Mouse (Mus musculus): Measurements from ENCODE around the gene Mxi1.

The Mxi1 gene

GRCm38 (mm10) chr19:53310348-53310747 lies at the start of gene Mxi1:
TSS of gene Mxi1 (plus strand) at chr19:53310518.
- in situ Hi-C loops (cut with MboI, MseI) = loop anchor here (10.0 kb wide), 1 partner anchor 224 kb away; no protein-coding TSS in a partner anchor

DNA sequence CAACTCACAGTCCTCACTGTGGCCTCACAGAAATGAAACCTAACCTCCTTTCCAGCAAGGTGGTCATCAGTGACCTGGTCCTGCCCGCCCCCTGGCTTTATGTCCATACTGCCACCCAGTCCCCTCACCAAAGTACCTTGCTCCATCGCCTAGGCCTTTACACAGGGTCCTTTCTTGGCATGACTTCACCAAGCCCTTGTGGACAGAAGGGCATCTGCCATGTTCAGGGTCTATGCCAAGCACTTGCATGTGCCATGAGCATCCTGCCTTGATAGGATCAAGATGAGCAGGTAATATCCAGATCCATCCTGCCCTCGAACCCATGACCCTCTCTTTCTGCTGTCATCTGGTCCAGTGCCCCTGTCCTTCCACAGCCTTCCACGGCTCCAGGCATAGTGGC lies 49.5 kb upstream of the Mxi1 start:
- in situ Hi-C loops (cut with MboI, MseI) = no loop called here

GRCm38 (mm10) chr19:53262061-53262460 lies 48.3 kb upstream of the Mxi1 start:
- in situ Hi-C loops (cut with MboI, MseI) = no loop called here

DNA sequence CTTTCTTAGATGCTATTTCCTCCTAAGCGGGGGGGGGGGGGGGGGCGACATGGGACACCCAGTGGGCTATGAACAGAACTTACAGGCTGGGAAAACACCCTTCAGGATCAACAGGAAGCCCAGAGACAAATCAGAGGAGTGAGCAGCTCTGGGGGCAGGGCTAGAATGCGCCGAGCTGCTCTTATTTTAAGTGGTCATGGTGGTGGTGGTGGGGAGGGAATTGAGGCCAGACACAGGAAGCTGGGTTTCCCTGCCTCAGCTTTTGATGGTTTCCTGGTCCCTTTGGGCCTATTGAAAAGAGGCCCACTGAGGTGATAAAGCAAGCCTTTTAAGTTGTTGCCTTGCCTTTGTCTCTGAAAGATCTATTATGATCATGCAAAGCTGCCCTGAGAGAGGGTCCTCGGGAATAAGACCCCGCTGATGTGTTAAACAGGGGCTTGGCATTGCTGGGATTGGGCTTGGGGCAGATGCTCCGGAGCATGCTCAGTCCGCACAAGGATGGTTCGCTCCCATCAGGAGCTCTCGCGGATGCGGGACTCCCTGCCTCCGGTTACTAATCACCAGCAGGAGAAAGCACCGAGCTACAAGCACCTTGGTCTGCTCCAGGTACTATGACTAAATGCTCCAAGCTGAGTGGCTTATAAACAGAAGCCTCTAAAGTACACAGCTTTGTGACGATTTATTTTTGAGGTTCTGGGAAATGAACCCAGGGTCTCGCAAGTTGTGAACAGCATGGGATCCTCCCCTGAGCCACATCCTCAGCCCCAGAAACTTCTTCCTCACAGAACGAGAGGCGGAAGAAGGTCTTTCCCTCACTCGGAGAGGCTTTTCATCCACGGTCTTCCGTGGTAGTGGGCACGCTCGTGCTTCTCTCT lies 46.2 kb upstream of the Mxi1 start:
- in situ Hi-C loops (cut with MboI, MseI) = no loop called here

DNA sequence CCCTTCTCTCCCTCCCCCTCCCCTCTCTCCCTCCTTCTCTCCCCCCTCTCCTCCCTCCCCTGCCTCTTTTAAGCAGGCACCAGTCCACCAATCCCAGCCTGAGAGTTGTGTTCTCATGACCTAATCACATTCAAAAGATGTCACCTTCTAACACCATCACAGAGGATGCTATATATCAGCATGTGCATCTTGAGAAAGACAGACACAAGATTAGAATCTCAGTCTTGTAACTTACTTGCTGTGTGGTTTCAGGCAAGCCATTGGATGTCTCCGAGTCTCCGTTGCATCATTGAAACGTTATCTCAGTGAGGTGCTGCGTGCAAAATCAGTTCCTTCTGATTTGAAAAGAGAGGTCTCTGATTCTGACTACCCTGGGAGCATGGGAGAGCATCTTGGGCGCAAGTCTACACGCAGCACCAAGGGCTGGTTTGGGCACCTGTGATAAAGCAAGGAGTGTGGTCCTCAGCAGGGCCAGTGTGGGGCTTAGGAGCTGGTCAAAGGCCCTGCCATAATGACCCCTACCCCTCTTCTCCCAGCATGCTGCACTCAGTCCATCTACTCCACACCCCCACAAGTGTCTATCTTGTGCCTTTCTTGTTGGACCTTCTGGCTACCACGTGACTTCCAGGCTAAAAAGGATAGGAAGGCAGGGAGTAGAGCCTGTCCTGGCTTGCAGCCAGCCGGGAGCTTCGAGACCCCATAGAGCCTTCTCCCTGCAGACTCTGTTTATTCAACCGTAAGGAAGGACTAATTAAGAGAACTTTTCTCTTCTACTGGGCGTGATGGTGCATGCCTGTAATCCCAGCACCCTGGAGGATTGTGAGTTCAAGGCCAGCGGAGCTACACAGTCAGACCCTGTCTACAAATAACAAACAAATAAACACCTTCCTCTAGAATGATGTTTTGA lies 45.2 kb upstream of the Mxi1 start:
- in situ Hi-C loops (cut with MboI, MseI) = no loop called here

DNA sequence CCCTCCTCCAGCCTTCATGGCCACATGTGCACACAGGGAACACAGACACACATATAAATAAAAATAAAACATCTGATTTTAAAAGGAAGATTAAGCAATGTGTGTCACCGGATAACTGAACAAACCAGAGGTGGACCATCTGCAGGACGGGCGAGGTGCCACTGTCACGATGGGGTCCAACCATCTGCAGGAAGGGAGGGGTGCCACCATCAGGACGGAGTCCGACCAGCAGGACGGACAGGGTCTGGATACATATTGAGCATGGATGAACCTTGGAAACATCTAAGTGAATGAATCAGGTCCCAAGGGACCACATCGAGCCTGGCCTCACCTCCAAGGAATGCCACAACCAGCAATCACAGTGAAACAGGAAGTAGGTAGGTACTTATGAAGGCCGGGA lies 43.0 kb upstream of the Mxi1 start:
- in situ Hi-C loops (cut with MboI, MseI) = no loop called here

- in situ Hi-C loops (cut with MboI, MseI) = loop anchor here (5.0 kb wide), 1 partner anchor 44 kb away; no protein-coding TSS in a partner anchor
These were observed 37.1 kb upstream of the Mxi1 start for GRCm38 (mm10) chr19:53273055-53273722.

- in situ Hi-C loops (cut with MboI, MseI) = loop anchor here (5.0 kb wide), 1 partner anchor 43 kb away; no protein-coding TSS in a partner anchor
These were observed 36.4 kb upstream of the Mxi1 start for GRCm38 (mm10) chr19:53273781-53274428.

GRCm38 (mm10) chr19:53275204-53275603 lies 35.1 kb upstream of the Mxi1 start:
- in situ Hi-C loops (cut with MboI, MseI) = no loop called here

- in situ Hi-C loops (cut with MboI, MseI) = no loop called here
These were observed 33.2 kb upstream of the Mxi1 start for GRCm38 (mm10) chr19:53276902-53277707.

DNA sequence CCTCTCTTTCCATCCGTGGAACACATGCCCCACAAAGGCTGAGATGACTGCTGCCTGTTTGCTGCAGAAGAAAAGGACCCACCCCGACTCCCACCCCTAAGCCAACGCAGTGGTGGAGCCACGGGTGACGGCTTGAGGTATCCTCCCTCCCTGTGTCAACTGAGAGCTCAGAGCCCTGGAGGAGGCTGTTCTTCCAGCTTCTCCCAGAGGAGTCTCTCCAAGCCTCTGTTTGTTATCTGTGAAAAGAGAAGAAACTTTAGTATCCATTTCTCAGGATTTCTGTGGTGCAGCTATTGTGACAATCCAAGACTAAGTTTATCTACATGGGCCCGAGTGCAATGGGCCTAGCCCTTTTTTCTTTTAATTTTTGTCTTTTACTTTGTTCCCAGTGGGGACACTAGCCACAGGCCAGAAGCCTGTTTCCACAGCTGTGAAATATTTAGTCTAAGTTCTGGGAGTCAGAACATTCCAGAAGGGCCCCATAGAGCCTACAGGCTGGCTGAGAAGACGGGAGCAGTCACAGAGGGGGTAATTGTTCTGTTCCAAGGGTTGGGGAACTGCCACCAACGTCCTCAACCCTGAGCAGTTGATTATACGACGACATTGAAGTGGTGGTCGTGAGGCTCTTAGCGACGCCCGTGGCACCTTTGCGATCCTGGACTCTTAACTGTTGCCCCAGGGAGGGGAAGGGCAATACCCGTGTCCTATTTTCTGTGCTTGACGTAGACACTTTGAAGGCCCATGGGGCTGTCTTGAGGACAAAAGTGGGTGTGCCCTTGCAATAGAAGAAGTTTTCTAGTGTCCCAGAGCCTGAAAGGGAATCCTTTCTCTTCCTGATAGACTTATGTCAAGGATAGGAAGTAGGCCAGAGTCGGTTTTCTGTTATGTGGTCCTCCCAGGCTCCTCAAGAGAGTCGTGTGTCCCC lies 31.6 kb upstream of the Mxi1 start:
- in situ Hi-C loops (cut with MboI, MseI) = no loop called here

DNA sequence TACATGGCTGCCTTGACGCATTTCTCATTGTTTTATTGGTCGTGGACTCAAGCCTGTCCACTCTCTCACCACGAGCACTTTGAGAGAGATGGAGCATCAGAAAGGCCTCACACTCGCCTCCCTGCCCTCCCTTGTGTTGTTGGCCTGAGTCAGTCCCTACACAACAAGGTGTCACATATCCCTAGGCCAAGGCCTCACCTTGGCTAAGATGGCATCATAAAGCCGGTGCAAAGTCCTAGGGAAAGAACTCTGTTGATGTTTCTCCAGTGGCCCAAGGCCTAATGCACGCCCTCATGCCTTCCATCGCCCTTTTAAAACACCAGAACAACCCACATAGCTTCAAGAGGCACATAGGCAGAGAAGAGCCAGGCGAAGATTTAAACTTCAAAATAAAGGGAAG lies 30.1 kb upstream of the Mxi1 start:
- in situ Hi-C loops (cut with MboI, MseI) = no loop called here

DNA sequence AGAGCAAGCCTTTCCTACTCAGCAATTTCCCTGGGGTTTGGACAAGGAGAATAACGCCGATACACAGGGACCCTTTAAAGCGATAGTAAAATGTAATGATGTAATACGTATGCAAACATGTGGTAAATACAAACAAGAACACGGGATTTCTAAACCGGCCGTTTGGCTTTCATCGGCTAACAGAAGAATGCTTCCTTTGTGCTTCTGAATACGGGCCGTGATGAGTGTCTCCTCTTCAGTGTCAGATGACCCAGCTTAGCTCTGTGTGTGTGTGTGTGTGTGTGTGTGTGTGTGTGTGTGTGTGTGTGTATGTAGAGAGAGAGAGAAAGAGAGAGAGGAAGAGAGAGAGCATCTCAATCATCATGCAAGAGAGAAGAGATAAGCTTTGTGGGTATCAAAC lies 27.7 kb upstream of the Mxi1 start:
- in situ Hi-C loops (cut with MboI, MseI) = no loop called here

- in situ Hi-C loops (cut with MboI, MseI) = no loop called here
These were observed 26.6 kb upstream of the Mxi1 start for GRCm38 (mm10) chr19:53283742-53284141.

GRCm38 (mm10) chr19:53284268-53285208 lies 25.8 kb upstream of the Mxi1 start:
- in situ Hi-C loops (cut with MboI, MseI) = no loop called here

GRCm38 (mm10) chr19:53296331-53297254 lies 13.7 kb upstream of the Mxi1 start:
- in situ Hi-C loops (cut with MboI, MseI) = no loop called here

Data from regulatory T cell (primary cell).